Mouse (Mus musculus) hindbrain, postnatal 0 days (tissue): ENCODE measurements around the gene Asb1. TPM values are rescaled to one million over a fixed set of nuclear protein-coding genes. Genes with fewer than 3 reads are reported as not detected.

ENCODE experiments used
- ATAC-seq: fragments of 200-750 bp; cut with Nextera tagmentation; 2 replicates; pipeline ENCODE4 v1.8.0; 2017; ENCODE audit warnings: mild to moderate bottlenecking, moderate TSS enrichment, moderate library complexity
- DNase-seq: peaks from one replicate; pipeline ENCODE4 v3.0.0-alpha.2; 2015; ENCODE audit warnings: low spot score
- H3K27ac ChIP-seq: fragments of 300-500 bp; sonication (generic); 2 replicates; pipeline ENCODE4 v1.5.1; 2014; ENCODE audit warnings: mild to moderate bottlenecking
- H3K27me3 ChIP-seq: fragments of 300-500 bp; sonication (generic); 2 replicates; pipeline ENCODE4 v1.6.1; 2014; ENCODE audit warnings: low read length, mixed read lengths; ENCODE audit not compliant: insufficient read depth
- H3K36me3 ChIP-seq: fragments of 300-500 bp; sonication (generic); 2 replicates; pipeline ENCODE4 v1.6.1; 2014; ENCODE audit warnings: low read length, mixed read lengths; ENCODE audit not compliant: insufficient read depth
- H3K4me1 ChIP-seq: fragments of 300-500 bp; sonication (generic); 2 replicates; pipeline ENCODE4 v1.6.1; 2014; ENCODE audit warnings: antibody characterized with exemption, low read length, mixed read lengths; ENCODE audit not compliant: insufficient read depth
- H3K4me2 ChIP-seq: fragments of 300-500 bp; sonication (generic); 2 replicates; pipeline ENCODE4 v1.6.1; 2014; ENCODE audit warnings: low read depth, mild to moderate bottlenecking, low read length, moderate library complexity, mixed read lengths
- H3K4me3 ChIP-seq: fragments of 300-500 bp; sonication (generic); 2 replicates; pipeline ENCODE4 v1.5.1; 2014; ENCODE audit warnings: low read length
- H3K9ac ChIP-seq: fragments of 300-500 bp; sonication (generic); replicated peaks from 2 replicates; pipeline ENCODE4 v1.6.1; 2014; ENCODE audit warnings: mild to moderate bottlenecking, low read length, moderate library complexity, mixed read lengths
- H3K9me3 ChIP-seq: fragments of 300-500 bp; sonication (generic); 2 replicates; pipeline ENCODE4 v1.6.1; 2016; ENCODE audit warnings: low read length, mixed read lengths
- CTCF ChIP-seq: IDR thresholded peaks from 2 replicates; pipeline ENCODE4 v1.5.1; 2016; ENCODE audit warnings: antibody characterized with exemption, control low read depth, low read depth
- WGBS: fragments of 180-500 bp; shearing (Covaris S2); extraction: QIAGEN DNeasy Blood & Tissue Kit; methylation state at CpG from one replicate; pipeline ENCODE4 v1.1.7; 2014; 5-methylcytosine and 5-hydroxymethylcytosine counted together
- polyA plus RNA-seq: library from polyadenylated mRNA; unstranded; fragments of >200 nt; fragmentation: Nextera tagmentation; extraction: Ambion mirVana; gene quantifications from 2 replicates; pipeline ENCODE4 v1.2.1, GENCODE M21; 2015
- total RNA-seq: library from RNA; depleted of rRNA; stranded (reverse); fragments of >200 nt; gene quantifications from 2 replicates; pipeline ENCODE4 v1.2.3, GENCODE M21; 2014

Asb1 gene
- total and polyA plus RNA-seq, 2 experiments from 2014 or later = 10.2 to 41.9 TPM

DNA sequence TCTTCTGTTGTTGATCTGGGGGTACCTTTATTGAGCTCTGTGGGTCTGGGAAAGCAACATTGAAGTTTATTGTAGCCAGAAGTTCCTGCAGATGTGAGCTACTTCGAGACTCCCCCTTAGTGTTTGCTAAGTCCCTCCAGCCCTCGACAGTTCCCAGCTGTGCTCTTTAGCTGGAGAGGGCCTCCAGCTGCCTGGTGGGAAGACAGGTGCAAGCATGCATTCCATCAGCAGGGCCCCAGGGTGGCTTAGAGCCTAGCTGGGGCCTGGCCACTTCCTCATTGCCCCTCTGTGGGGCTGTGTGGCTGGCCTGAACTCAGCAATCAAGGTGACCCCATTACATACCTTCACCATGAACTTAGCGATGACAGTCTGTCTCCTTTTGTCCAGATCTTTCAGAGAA, 35.7 kb upstream of the Asb1 start:
- 61% methylated on average over 3 of the region's 3 CpGs for WGBS
- Histone ChIP-seq H3K27ac (no peak overlapping the region), H3K4me3 (no peak overlapping the region), H3K36me3 (peaks cover 44% of the 10 kb centered on the region; the same call in 1 of the 2 replicates), H3K9me3 (no peaks in the 10 kb centered on the region), H3K4me2 (no peak overlapping the region), H3K4me1 (no peaks in the 10 kb centered on the region), H3K27me3 (no peaks in the 10 kb centered on the region), H3K9ac (no peak overlapping the region)
- DNase-seq (no peak), ATAC-seq (no peak)
- TF ChIP-seq CTCF = no peak

DNA sequence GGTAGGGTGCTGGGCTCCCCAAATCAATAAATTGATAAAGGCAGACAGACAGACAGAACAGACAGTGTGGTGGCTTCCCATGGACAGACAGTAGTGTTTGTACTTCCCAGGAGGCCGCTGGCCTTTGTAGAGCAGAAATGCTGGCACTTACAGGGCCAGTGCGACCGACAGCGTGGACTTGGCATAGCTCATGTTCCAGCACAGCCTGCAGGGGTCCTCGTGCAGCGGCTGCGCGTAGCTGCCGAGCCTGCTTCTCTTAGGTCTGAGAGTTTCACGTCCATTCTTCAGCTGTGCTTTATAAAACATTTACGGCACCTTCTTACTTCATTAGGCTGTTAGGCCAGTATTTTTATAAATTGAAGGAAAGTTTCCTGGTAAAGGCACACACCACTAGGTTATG, 25.4 kb upstream of the Asb1 start:
- H3K27ac ChIP-seq = no peak overlapping the region
- H3K9me3 ChIP-seq = no peaks in the 10 kb centered on the region
- no peaks in the 10 kb centered on the region for H3K27me3 ChIP-seq
- peaks cover 7% of the 10 kb centered on the region; the same call in 1 of the 2 replicates for H3K36me3 ChIP-seq
- no peak overlapping the region for H3K4me2 ChIP-seq
- ATAC-seq (no peak), DNase-seq (peak; percentile 50)
- H3K4me1 ChIP-seq = no peaks in the 10 kb centered on the region
- no peak overlapping the region for H3K9ac ChIP-seq
- peak; percentile 50 for TF ChIP-seq CTCF
- H3K4me3 ChIP-seq = no peak overlapping the region
- 45% methylated on average over 11 of the region's 11 CpGs for WGBS

DNA sequence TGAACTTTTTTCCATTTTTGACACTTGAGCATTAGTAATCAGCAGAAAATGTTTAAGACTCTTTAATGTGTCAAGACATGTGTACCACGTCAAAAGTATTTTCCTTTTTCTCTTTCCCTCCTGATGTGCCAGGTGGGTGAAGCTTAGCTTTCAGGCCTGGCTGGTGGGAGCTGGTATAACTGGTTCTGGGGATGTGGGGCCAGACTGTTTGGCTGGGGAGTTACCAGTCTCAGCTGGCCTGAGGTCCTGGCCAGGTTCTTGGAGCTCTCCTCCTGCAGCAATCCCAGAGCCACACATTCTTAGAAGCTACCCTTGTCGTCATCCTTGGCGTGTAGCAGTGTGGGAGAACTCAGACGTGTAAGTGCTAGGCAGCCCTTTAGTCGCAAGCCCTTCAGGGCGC, 24.7 kb upstream of the Asb1 start:
- no peaks in the 10 kb centered on the region for H3K4me1 ChIP-seq
- no peak for ATAC-seq
- no peak for DNase-seq
- no peak for TF ChIP-seq CTCF
- no peak overlapping the region for H3K4me3 ChIP-seq
- no peaks in the 10 kb centered on the region for H3K9me3 ChIP-seq
- WGBS = 91% methylated on average over 6 of the region's 6 CpGs
- H3K27me3 ChIP-seq = no peaks in the 10 kb centered on the region
- H3K36me3 ChIP-seq = peaks cover 12% of the 10 kb centered on the region; the same call in 1 of the 2 replicates
- H3K9ac ChIP-seq = no peak overlapping the region
- no peak overlapping the region for H3K4me2 ChIP-seq
- no peak overlapping the region for H3K27ac ChIP-seq

DNA sequence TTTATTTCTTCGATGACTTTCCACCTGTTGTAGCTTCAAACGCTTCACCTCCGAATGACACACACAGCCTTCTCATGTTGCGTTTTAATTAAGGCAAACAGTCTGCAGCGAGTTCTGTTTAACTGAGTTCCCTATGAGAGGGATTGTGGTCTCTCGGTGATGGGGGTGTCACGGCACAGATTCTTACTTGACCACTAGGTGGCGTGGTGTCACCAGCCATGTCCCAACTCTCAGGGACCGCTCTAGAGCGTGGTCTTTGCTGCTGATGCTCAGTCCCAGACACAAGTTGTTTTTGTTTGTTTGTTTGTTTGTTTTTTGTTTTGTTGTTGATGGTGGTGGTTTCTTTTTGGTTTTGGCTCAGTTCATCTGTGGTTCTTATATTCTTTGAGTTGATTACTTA, 16.6 kb upstream of the Asb1 start:
- ATAC-seq = peak; percentile 86

DNA sequence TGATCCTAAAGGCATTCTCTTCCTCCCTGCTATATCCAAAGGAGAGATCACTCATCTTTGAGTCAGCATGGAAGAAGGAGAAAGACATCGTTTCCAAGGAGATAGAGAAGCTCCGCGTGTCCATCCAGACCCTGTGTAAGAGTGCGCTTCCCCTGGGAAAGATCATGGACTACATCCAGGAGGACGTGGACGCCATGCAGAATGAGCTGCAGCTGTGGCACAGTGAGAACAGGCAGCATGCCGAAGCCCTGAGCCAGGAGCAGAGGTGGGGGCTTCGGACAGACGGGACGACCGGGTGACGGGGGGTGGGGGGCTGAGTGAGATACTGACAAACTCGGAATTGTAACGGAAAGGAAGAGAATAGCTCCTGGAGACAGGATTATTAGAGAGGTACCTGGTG, 14.5 kb upstream of the Asb1 start:
- no peaks in the 10 kb centered on the region for H3K9me3 ChIP-seq
- no peaks in the 10 kb centered on the region for H3K27me3 ChIP-seq
- no peak overlapping the region for H3K9ac ChIP-seq
- DNase-seq (peak; percentile 76), ATAC-seq (peak; percentile 87)
- H3K27ac ChIP-seq = no peak overlapping the region
- no peak for TF ChIP-seq CTCF
- H3K4me1 ChIP-seq = no peaks in the 10 kb centered on the region
- WGBS = 59% methylated on average over 14 of the region's 14 CpGs
- H3K4me3 ChIP-seq = no peak overlapping the region
- no peak overlapping the region for H3K4me2 ChIP-seq
- H3K36me3 ChIP-seq = peaks cover 38% of the 10 kb centered on the region; the same call in 1 of the 2 replicates

More for the DNA sequence above, 16.6 kb upstream of the Asb1 start:
- 17% methylated on average over 10 of the region's 10 CpGs for WGBS
- DNase-seq = peak; percentile 90
- H3K27me3 ChIP-seq = no peaks in the 10 kb centered on the region
- H3K9ac ChIP-seq = no peak overlapping the region
- H3K36me3 ChIP-seq = peaks cover 47% of the 10 kb centered on the region; the same call in 1 of the 2 replicates
- no peak overlapping the region for H3K4me2 ChIP-seq
- peak; percentile 98 for TF ChIP-seq CTCF
- no peaks in the 10 kb centered on the region for H3K4me1 ChIP-seq
- no peak overlapping the region for H3K4me3 ChIP-seq
- no peaks in the 10 kb centered on the region for H3K9me3 ChIP-seq
- H3K27ac ChIP-seq = no peak overlapping the region

DNA sequence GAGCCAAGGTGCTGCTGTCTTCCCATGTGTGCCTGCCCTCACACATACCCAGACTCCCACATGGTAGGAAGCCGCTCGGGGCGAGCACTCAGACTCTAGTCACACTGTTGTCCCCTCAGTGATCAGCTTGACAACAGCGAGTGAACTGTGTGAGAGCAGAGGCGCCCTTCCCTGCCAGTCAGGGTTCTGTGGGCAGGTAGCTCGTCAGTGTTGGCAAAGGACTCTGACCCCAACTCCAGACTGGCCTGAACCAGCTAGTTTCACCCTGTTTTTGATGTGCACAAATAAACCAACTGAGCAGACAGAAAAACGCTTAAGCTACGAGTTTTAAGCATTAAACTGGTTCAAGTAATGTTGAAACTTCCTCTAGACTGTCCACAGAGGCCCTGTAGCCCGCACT, 10.2 kb upstream of the Asb1 start:
- H3K36me3 ChIP-seq = peaks cover 19% of the 10 kb centered on the region; the same call in 1 of the 2 replicates
- H3K4me2 ChIP-seq = no peak overlapping the region
- H3K9me3 ChIP-seq = no peaks in the 10 kb centered on the region
- no peaks in the 10 kb centered on the region for H3K4me1 ChIP-seq
- H3K9ac ChIP-seq = no peak overlapping the region
- ATAC-seq = no peak
- H3K27me3 ChIP-seq = no peaks in the 10 kb centered on the region
- no peak for TF ChIP-seq CTCF
- no peak overlapping the region for H3K4me3 ChIP-seq
- no peak overlapping the region for H3K27ac ChIP-seq
- WGBS = 93% methylated on average over 9 of the region's 9 CpGs
- no peak for DNase-seq

DNA sequence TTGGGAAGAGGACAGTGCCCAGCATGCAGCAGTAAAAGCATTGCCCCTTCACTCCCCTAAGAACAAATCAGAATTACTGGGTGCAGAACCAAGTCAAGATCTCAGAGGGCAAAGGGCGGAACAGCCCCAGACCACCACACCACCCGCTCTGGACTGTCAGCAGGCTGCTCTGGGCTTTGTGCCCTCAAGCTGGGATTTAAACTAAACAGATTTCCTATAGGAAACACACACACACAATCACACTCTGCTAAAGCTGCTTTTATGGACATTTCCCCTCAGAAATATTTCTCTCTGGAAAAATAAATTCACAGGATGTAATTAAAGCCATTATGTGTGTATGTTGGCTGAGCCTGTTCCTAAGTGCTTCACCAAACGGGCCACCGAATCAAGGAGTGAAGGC, 8.1 kb upstream of the Asb1 start:
- Histone ChIP-seq H3K9ac (no peak overlapping the region), H3K4me1 (no peaks in the 10 kb centered on the region), H3K4me2 (no peak overlapping the region), H3K27me3 (no peaks in the 10 kb centered on the region), H3K36me3 (peaks cover 12% of the 10 kb centered on the region; the same call in 1 of the 2 replicates), H3K9me3 (no peaks in the 10 kb centered on the region), H3K4me3 (no peak overlapping the region), H3K27ac (no peak overlapping the region)
- 96% methylated on average over 4 of the region's 4 CpGs for WGBS
- DNase-seq (no peak), ATAC-seq (no peak)
- no peak for TF ChIP-seq CTCF
